Mouse (Mus musculus) liver, embryonic 14.5 days (tissue): Measurements from ENCODE around the gene Prdm2. TPM values are rescaled to one million over a fixed set of nuclear protein-coding genes. Genes with fewer than 3 reads are reported as not detected.

Source experiments
- ATAC-seq: fragments of 200-750 bp; cut with Nextera tagmentation; 2 replicates; pipeline ENCODE4 v1.8.0; 2017; ENCODE audit warnings: moderate number of reproducible peaks, mild to moderate bottlenecking, moderate library complexity; ENCODE audit not compliant: insufficient read depth
- DNase-seq, 3 experiments: peaks; one replicate each; pipeline ENCODE4 v3.0.0-alpha.2; 2012 to 2013; ENCODE audit warnings: low read depth in 3 of 3, low spot score in 3 of 3
- H3K27ac ChIP-seq: fragments of 300-500 bp; sonication (generic); 2 replicates; pipeline ENCODE4 v1.5.1; 2014; ENCODE audit warnings: moderate library complexity, mild to moderate bottlenecking, control low read depth, inconsistent platforms
- H3K27me3 ChIP-seq: fragments of 300-500 bp; sonication (generic); 2 replicates; pipeline ENCODE4 v1.6.1; 2014; ENCODE audit warnings: mild to moderate bottlenecking, low read length, moderate library complexity; ENCODE audit not compliant: control insufficient read depth, insufficient read depth
- H3K36me3 ChIP-seq: fragments of 300-500 bp; sonication (generic); replicated peaks from 2 replicates; pipeline ENCODE4 v1.6.1; 2014; ENCODE audit warnings: low read depth; ENCODE audit not compliant: control insufficient read depth, insufficient read depth
- H3K4me1 ChIP-seq, 2 experiments: fragments of 200-500 bp in 1 of 2; fragments of 300-500 bp in 1 of 2; sonication (generic) in 1 of 2; replicated peaks; 2 replicates each; pipeline ENCODE4 v1.6.1; 2012 to 2014; ENCODE audit warnings: antibody characterized with exemption in 1 of 2, inconsistent platforms in 1 of 2, low read length in 1 of 2; ENCODE audit not compliant: control insufficient read depth in 2 of 2, insufficient read depth in 2 of 2
- H3K4me2 ChIP-seq: fragments of 300-500 bp; sonication (generic); 2 replicates; pipeline ENCODE4 v1.6.1; 2014; ENCODE audit warnings: low read depth, mild to moderate bottlenecking, control low read depth, moderate library complexity
- H3K4me3 ChIP-seq, 2 experiments: fragments of 200-500 bp in 1 of 2; fragments of 300-500 bp in 1 of 2; sonication (generic) in 1 of 2; 2 replicates each; pipeline ENCODE4 v1.5.1; 2012 to 2014; ENCODE audit warnings: low read depth in 2 of 2, low read length in 2 of 2, mild to moderate bottlenecking in 2 of 2, control low read depth in 1 of 2, inconsistent platforms in 1 of 2, moderate library complexity in 1 of 2; ENCODE audit not compliant: insufficient read depth in 1 of 2
- H3K9ac ChIP-seq: fragments of 300-500 bp; sonication (generic); replicated peaks from 2 replicates; pipeline ENCODE4 v1.6.1; 2014; ENCODE audit warnings: mild to moderate bottlenecking, control low read depth, moderate library complexity
- H3K9me3 ChIP-seq: fragments of 300-500 bp; sonication (generic); 2 replicates; pipeline ENCODE4 v1.6.1; 2016; ENCODE audit warnings: low read length, mixed read lengths; ENCODE audit not compliant: control insufficient read depth
- CTCF ChIP-seq: IDR thresholded peaks from 2 replicates; pipeline ENCODE4 v1.5.1; 2016; ENCODE audit warnings: antibody characterized with exemption, low read depth, control low read depth
- EP300 ChIP-seq: IDR thresholded peaks from 2 replicates; pipeline ENCODE4 v1.6.1; 2016; ENCODE audit warnings: antibody characterized with exemption, low read depth
- WGBS: fragments of 180-500 bp; shearing (Covaris S2); extraction: QIAGEN DNeasy Blood & Tissue Kit; methylation state at CpG from one replicate; pipeline ENCODE4 v1.1.7; 2014; ENCODE audit not compliant: insufficient replicate concordance; 5-methylcytosine and 5-hydroxymethylcytosine counted together
- polyA plus RNA-seq, 2 experiments: library from polyadenylated mRNA; depleted of rRNA in 1 of 2; stranded (reverse) in 1 of 2; unstranded in 1 of 2; fragments of >200 nt; fragmentation: Nextera tagmentation in 1 of 2; extraction: Ambion mirVana in 1 of 2; gene quantifications; 2 replicates each; pipeline versions ENCODE4 v1.2.1 to v1.2.3; 2012 to 2014

Gene Prdm2
- polyA plus RNA-seq, 2 experiments = 2.7 to 3.6 TPM

DNA sequence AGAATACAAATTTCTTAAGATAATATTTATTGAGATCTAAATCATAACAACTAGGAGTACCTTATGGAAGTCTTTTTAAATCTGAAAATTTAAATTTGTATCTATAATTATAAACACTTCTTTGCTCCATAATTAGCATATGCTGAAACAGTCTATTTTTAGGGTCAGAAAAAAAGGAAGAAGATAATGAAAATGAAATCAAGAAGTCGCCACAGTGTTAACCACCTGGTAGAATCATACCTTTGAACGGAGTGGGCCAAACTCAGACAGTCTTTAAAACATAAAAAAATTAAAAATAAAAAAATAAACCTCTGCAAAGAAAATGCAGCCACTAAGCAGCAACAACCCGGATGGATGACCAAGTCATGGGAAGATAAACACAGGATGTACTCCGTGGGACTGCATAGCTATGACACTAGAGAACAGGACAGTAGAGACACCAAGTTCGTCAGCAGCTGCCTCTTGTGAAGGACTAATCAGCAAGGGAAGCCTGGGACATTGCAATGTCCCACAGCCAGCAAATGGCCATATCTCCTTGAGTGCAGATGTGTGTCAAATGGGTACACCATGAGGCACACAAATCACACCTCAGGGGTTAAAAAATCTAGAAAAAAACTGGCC, 24.1 kb downstream of the Prdm2 start:
- no peaks in the 10 kb centered on the region for H3K36me3 ChIP-seq

DNA sequence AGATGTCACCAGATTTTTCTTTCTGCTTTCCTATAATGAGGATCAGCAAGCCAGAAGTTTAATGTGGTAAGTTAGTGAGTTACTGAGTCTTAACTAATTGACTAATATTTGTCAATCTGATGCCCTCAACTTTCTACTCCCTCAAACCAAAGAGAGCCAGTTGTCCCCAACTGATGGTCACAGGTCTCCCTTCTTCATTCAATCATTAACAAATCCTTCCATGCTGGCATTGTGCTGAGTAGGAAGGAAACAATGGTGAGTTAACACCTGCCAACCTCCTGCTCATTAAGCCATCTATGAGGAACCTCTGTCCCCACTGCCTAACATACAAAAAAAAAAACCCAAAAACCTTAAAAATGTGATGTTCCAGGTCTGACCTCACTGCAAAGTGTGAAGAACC, 26.7 kb downstream of the Prdm2 start:
- Histone ChIP-seq H3K4me1 (peaks cover 0 to 10% of the 10 kb centered on the region in 2 experiments; a peak in 2 of 4 replicates), H3K27me3 (no peaks in the 10 kb centered on the region), H3K4me3 (no peak overlapping the region), H3K27ac (no peak overlapping the region), H3K9me3 (no peaks in the 10 kb centered on the region), H3K9ac (no peak overlapping the region), H3K4me2 (no peak overlapping the region), H3K36me3 (no peaks in the 10 kb centered on the region)
- no peak for ATAC-seq
- DNase-seq = no peak
- no peak for TF ChIP-seq EP300
- no peak for TF ChIP-seq CTCF

More for the DNA sequence above, 24.1 kb downstream of the Prdm2 start:
- Histone ChIP-seq H3K27me3 (no peaks in the 10 kb centered on the region), H3K4me1 (peaks cover 0 to 10% of the 10 kb centered on the region in 2 experiments; a peak in 2 of 4 replicates), H3K9ac (no peak overlapping the region), H3K9me3 (no peaks in the 10 kb centered on the region), H3K4me2 (no peak overlapping the region; the same call in 1 of the 2 replicates), H3K4me3 (no peak overlapping the region), H3K27ac (no peak overlapping the region)
- ATAC-seq (no peak), DNase-seq (no peak)
- 52% methylated on average over 5 of the region's 5 CpGs for WGBS
- TF ChIP-seq EP300 (no peak), CTCF (no peak)

DNA sequence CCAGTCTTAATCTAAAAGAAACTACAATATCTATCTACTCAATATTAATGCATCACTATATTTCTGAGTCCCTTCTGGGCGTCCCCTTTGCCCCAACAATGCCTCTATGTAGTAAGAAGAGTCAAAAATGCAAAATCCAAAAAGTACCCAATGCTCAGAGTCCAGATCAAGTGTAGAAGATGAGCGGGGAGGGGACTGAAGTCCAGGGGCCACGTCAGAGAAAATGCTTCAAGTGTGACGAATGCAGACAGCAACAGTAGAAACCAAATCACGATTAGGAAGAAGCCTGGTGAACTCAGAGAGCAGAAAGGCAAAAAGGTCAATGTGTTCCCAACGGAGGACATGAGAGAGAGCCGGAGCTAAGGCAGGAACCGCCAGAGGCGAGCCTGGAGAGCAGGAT, 27.3 kb downstream of the Prdm2 start:
- DNase-seq (no peak), ATAC-seq (no peak)
- no peak overlapping the region for H3K4me2 ChIP-seq
- H3K9ac ChIP-seq = no peak overlapping the region
- no peaks in the 10 kb centered on the region for H3K27me3 ChIP-seq
- H3K4me3 ChIP-seq = no peak overlapping the region
- peaks cover 0 to 6% of the 10 kb centered on the region in 2 experiments; a peak in 2 of 4 replicates for H3K4me1 ChIP-seq
- no peak overlapping the region for H3K27ac ChIP-seq
- WGBS = 66% methylated on average over 9 of the region's 9 CpGs
- TF ChIP-seq CTCF (no peak), EP300 (no peak)
- no peaks in the 10 kb centered on the region for H3K9me3 ChIP-seq
- no peaks in the 10 kb centered on the region for H3K36me3 ChIP-seq

DNA sequence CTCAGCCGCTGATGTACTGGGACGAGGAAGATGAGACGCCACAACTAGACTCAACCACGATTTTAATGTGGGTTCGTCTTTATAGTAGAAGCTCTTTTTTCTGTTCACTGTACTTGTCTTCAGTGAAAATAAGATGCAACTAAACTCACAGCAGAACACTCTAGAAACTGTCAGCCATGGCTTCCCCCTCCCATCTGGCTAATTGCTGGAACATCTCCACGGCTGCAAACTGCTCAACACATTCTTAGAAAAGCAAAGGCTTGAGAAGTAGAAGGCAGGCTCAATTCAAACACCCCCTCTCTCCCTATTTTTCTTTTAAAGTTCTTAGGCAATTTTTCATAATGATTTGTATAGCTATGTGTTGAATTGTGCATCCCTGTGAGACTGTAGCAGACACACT, 29.7 kb downstream of the Prdm2 start:
- Histone ChIP-seq H3K27me3 (no peaks in the 10 kb centered on the region), H3K4me2 (no peak overlapping the region), H3K4me3 (no peak overlapping the region), H3K9me3 (no peaks in the 10 kb centered on the region), H3K27ac (no peak overlapping the region), H3K36me3 (no peaks in the 10 kb centered on the region), H3K9ac (no peak overlapping the region), H3K4me1 (peaks cover 0 to 2% of the 10 kb centered on the region in 2 experiments; a peak in 1 of 4 replicates)
- DNase-seq (no peak), ATAC-seq (no peak)
- WGBS = 80% methylated on average over 6 of the region's 6 CpGs
- no peak for TF ChIP-seq EP300
- no peak for TF ChIP-seq CTCF

DNA sequence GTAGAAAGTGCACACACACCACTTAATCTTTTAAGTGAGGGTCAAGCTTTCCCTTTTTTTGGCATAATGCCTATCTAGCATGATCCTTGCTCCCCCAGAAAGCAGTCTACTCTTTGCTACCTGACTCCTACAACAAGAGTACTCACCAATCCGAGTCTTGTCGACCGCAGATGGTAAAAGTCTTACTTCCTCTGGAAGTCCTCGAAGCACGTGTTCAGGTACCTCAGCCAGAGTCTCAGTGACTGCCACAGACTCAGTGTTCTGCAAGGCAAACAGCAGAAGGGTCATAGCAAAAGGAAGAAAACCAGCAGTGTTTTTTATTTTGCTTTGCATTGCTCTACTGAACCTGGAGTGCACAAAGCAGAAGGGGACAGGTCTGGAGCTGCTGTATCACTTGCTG, 32.1 kb downstream of the Prdm2 start:
- WGBS = 71% methylated on average over 5 of the region's 5 CpGs
- no peak for DNase-seq
- no peak for ATAC-seq
- Histone ChIP-seq H3K9ac (no peak overlapping the region), H3K27me3 (no peaks in the 10 kb centered on the region), H3K4me1 (peaks cover 0 to under 1% of the 10 kb centered on the region in 2 experiments; a peak in 1 of 4 replicates), H3K9me3 (no peaks in the 10 kb centered on the region), H3K4me3 (no peak overlapping the region), H3K27ac (no peak overlapping the region), H3K36me3 (no peaks in the 10 kb centered on the region), H3K4me2 (no peak overlapping the region)
- TF ChIP-seq EP300 = no peak
- no peak for TF ChIP-seq CTCF
